Mouse (Mus musculus) heart, postnatal 0 days (tissue): ENCODE results near the gene Bid.

Source experiments
- CTCF ChIP-seq: IDR thresholded peaks from 2 replicates; pipeline ENCODE4 v1.5.1; 2016; ENCODE audit warnings: antibody characterized with exemption, control low read depth, low read depth
- EP300 ChIP-seq: IDR thresholded peaks from 2 replicates; pipeline ENCODE4 v1.6.1; 2016; ENCODE audit warnings: antibody characterized with exemption, low read depth

DNA sequence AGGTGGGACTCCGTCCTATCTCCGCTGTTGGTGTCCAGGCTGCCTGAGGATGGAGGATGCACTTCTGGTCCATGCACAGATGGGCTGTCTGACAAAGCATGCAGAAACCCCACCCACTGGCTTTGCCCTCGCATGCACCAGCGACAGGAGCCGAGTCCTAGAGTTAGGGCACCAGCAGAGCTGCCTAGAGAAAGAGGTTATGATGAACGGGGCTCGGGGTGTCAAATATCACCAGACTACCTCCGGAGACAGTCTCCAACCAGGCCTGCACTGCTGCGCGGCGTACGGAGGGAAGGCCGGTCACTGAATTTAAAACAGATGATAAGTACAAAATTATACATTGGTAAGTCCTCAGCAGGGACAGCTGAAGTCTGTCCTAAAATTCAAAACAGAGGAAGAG lies 49.2 kb upstream of the Bid start:
- no peak for TF ChIP-seq CTCF
- TF ChIP-seq EP300 = no peak
